Mouse (Mus musculus): ENCODE data around the gene Vmn1r24. TPM values are rescaled to one million over a fixed set of nuclear protein-coding genes. Genes with fewer than 3 reads are reported as not detected.
"Not testable (repeated sequence)": the region's sequence is repeated elsewhere in the genome, so short reads cannot be mapped to it uniquely, and the experiment has no call there.

Gene Vmn1r24
- not detected for total RNA-seq (2021)
- long read RNA-seq, experiment 1, result 0 reads
- long read RNA-seq, experiment 2, result 0 reads

GRCm38 (mm10) chr6:57961403-57961802 is at the start of gene Vmn1r24:
Gene Vmn1r24, minus strand, starts transcription at chr6:57961503.
- DNase-seq, result not testable (repeated sequence)

- DNase-seq, result no peak
These were observed 19.4 kb upstream of the Vmn1r24 start, which contains the start of gene Vmn1r25 for GRCm38 (mm10) chr6:57980710-57981109. Gene Vmn1r25, minus strand, starts transcription at chr6:57980810.

GRCm38 (mm10) chr6:57926738-57927137 is 34.6 kb downstream of the Vmn1r24 start, which contains the start of gene Vmn1r23:
Gene Vmn1r23, minus strand, starts transcription at chr6:57926838.
- no peak for DNase-seq

GRCm38 (mm10) chr6:57907928-57908327 is 53.4 kb downstream of the Vmn1r24 start, which contains the start of gene Vmn1r22:
Gene Vmn1r22, minus strand, starts transcription at chr6:57908028.
- no peak for DNase-seq

Other genes with a start within 250 kb of the Vmn1r24 start
- gene Vopp1, start 136.3 kb downstream of the Vmn1r24 start, total RNA-seq (2021), result 1 to 10 TPM; 5.1 to 7.5 TPM
- gene Vmn1r21, start 111.2 kb downstream of the Vmn1r24 start, total RNA-seq (2021), result not detected
- gene Vmn1r22, start 53.5 kb downstream of the Vmn1r24 start, total RNA-seq (2021), result not detected
- gene Vmn1r23, start 34.7 kb downstream of the Vmn1r24 start, total RNA-seq (2021), result not detected
- gene Vmn1r25, start 19.3 kb upstream of the Vmn1r24 start, total RNA-seq (2021), result not detected
- gene Vmn1r26, start 53.7 kb upstream of the Vmn1r24 start, total RNA-seq (2021), result not detected

Measured in gastrocnemius, postnatal 25 days (tissue).